Mouse (Mus musculus): Measurements from ENCODE around the gene Foxd2. TPM values are rescaled to one million over a fixed set of nuclear protein-coding genes. Genes with fewer than 3 reads are reported as not detected.

Gene Foxd2
- polyA plus RNA-seq (2012; rRNA removed; ENCODE audit: low replicate concordance): 0.06 and 0.20 TPM in 2 replicates

GRCm38 (mm10) chr4:114908829-114909601, at the start of gene Foxd2:
Foxd2 (minus strand) TSS chr4:114908873.

GRCm38 (mm10) chr4:114925917-114926312, 17.2 kb upstream of the Foxd2 start, which contains the start of gene Foxe3:
Foxe3 (minus strand) TSS chr4:114926013.

Other genes with a start within 250 kb of the Foxd2 start
- gene Gm12830, start 87.2 kb downstream of the Foxd2 start, polyA plus RNA-seq (2012; rRNA removed; ENCODE audit: low replicate concordance): not detected in 2 replicates
- gene Foxe3, start 17.1 kb upstream of the Foxd2 start, polyA plus RNA-seq (2012; rRNA removed; ENCODE audit: low replicate concordance): not detected in 2 replicates
- gene Cmpk1, start 78.4 kb upstream of the Foxd2 start, polyA plus RNA-seq (2012; rRNA removed; ENCODE audit: low replicate concordance): 33.3 and 38.6 TPM in 2 replicates
- gene Stil, start 91.3 kb upstream of the Foxd2 start, polyA plus RNA-seq (2012; rRNA removed; ENCODE audit: low replicate concordance): 0.30 and 0.90 TPM in 2 replicates
- 0.75 and 2.9 TPM in 2 replicates for gene Tal1, start 147.6 kb upstream of the Foxd2 start, polyA plus RNA-seq (2012; rRNA removed; ENCODE audit: low replicate concordance)
- gene Pdzk1ip1, start 179.8 kb upstream of the Foxd2 start, polyA plus RNA-seq (2012; rRNA removed; ENCODE audit: low replicate concordance): 5.9 and 28.8 TPM in 2 replicates
- gene Cyp4x1, start 225.4 kb upstream of the Foxd2 start, polyA plus RNA-seq (2012; rRNA removed; ENCODE audit: low replicate concordance): 0.02 and 0.04 TPM in 2 replicates